Mouse (Mus musculus): ENCODE measurements around the gene Pou6f1. TPM values are rescaled to one million over a fixed set of nuclear protein-coding genes. Genes with fewer than 3 reads are reported as not detected.
A peak's percentile ranks its signal among the peaks of the same experiment; 100 is the strongest.
"Not testable (repeated sequence)": the region's sequence is repeated elsewhere in the genome, so short reads cannot be mapped to it uniquely, and the experiment has no call there.

Gene Pou6f1
- total RNA-seq, 2 experiments from 2014 or later, result 1.2 TPM; not detected in 1

GRCm38 (mm10) chr15:100622164-100622563, 22.4 kb upstream of the Pou6f1 start:
- no peak for ATAC-seq (replicated peaks; ENCODE audit: low FRiP score, poor library complexity, severe bottlenecking)

DNA sequence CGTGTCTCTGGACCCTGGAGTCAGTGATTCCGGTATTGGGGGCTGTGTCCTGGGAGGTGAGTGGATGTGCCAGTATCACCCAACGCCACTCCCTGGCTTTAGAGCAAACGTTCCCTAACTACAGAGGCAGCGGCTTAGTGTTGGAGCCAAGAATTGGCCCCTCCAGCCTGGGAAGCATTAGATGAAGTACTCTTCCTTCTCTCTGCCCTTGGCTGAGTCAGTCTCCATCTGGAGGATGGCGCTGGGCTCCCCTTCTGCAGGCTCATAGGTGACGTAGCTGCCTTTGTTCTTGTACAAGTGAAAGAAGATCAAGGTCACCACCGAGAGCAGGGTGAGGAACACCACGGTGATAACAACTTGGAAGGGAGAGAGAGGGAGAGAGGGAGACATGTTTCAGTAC, 21.9 kb upstream of the Pou6f1 start:
- not testable (repeated sequence) for ATAC-seq (replicated peaks; ENCODE audit: low FRiP score, poor library complexity, severe bottlenecking)

GRCm38 (mm10) chr15:100619200-100619599, 19.4 kb upstream of the Pou6f1 start:
- ATAC-seq (replicated peaks; ENCODE audit: low FRiP score, poor library complexity, severe bottlenecking), result no peak

DNA sequence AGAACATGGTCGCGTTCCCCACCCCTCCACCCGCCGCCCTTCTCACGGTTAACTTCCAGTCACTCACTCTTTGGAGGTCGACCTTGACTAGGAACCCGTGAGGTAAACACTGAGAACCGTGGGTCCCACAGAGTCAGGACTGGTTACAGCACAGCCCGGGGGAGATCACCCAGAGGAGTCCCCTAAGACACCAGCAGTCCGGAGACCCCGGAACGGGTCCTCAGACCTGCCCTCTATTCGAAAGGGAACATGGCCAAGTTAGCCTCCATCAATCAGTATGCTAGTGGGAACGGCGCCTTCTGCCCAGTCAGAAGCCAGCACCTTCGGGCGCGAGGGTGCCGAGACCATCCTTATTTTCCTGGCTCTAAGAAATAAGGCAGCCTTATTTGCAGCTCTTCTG, 16.4 kb upstream of the Pou6f1 start:
- ATAC-seq (replicated peaks; ENCODE audit: low FRiP score, poor library complexity, severe bottlenecking), result 0 out of 2 replicates have a peak, but pooled peaks have one; percentile 1

DNA sequence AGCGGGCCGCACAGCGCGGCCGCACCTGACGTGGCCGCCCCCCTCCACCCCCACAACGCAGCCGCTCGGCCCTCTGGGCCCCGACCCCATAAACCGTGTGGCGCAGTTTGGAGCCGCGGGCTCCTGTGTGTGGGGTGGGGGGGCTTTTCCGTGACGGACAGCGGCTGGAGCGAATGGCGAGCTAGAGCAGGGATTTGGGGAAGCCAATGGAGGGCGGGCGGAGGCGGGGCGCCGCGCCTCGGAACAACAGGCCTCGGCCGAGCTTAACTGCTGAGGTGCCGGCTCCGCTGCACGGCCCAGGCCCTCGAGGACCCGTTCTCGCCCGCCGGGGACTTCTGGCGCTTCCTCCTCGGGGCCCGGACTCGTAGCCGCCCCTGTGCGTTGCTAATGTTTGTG, 16.0 kb upstream of the Pou6f1 start:
- peak; percentile 55 for ATAC-seq (replicated peaks; ENCODE audit: low FRiP score, poor library complexity, severe bottlenecking)

DNA sequence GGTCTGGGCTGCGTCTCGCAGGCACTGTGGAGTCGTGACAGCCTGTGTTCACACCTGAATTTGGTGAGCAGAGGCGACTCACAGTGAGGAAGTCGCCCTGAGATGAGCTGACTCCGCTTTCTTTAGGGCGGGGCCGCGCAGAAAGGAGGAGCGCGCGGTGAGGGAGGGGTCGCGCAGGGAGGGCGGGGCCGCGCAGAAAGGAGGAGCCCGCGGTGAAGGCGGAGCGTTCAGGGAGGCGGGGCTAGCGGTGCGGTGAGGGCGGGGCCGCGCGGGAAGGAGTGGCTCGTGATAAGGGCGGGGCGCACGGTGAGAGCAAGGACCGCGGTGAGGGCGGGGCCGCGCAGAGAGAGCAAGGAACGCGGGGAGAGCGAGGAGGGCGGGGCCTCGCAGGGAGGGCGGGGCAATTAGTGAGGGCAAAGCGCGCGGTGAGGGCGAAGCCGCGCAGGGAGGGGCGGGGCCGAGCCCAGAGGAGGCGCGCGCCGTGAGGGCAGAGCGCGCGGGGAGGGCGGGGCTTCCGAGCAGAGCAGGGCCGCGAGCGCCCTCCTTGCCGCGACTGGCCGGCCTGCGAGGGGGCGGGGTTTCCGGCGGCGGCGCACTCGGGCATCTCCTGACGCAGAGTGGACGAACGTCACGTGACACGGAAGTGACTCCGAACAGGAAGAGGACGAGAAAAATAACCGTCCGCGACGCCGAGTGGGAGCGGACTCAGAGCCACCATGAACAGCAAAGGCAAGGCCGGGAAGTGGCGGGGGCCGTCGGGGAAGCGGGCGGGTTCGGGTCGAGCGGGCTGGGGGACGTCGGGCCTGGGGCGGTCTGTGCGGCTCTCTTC, 15.4 kb upstream of the Pou6f1 start, which contains the start of gene Dazap2:
TSS of gene Dazap2 (plus strand) at position 354 of the 829 bp plus-strand sequence.
- ATAC-seq (replicated peaks; ENCODE audit: low FRiP score, poor library complexity, severe bottlenecking), result peak; percentile 70

DNA sequence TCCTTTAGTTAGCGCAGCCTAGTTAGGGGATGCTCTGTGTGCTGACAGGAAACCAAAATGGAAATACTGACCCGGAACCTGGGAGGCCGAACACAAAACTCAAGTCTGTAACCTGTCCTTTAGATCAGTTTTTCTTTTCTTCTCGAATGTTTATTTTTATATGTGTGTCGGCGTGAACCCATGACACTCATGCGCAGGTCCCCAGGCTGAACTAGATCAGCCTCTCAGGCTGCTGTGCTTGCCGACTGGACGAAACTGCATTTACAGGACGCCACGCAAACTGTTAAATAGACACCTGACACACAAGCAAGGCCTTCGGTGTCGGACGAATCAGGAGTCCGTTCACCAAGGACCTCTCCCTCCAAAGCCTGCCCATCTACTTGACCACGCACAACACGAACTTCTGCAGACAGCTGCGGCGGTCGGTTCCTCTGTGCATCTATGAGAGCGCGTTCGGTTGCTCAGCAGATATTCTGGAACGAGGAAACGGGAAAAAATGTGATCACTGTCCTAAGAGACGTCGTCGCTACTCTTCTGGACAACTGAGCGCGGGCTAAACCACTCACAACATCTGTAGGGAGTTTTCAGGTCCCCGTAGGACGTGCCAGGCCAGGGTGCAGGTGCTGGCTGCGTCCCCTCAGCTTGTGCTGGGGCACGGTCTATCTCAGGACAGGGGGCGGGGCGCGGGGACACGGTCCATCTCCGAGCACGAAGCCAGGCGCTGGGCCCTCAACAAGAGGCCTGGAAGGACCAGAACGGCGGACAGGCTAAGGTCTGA, 14.6 kb upstream of the Pou6f1 start:
- ATAC-seq (replicated peaks; ENCODE audit: low FRiP score, poor library complexity, severe bottlenecking), result peak; percentile 50

DNA sequence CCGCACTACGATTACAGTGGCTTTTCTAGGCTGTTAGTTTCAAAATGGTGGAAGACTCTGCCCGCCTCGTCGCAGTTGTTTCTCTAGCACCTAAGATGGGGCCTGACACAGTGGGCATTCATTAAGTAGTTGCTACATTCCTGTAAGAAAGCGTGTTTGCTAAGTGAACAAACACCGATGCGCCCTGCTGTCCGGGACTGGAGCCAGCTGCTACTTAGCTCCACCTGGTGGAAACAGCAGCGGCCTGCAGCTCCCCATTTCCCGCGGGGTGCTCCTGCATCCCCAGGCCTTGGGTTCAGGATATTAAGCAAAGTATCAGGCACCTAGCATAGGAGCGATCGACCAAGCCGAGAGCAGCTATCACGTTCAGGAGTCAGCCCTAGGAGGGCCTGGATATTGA, 13.8 kb upstream of the Pou6f1 start:
- ATAC-seq (replicated peaks; ENCODE audit: low FRiP score, poor library complexity, severe bottlenecking), result peak; percentile 53

DNA sequence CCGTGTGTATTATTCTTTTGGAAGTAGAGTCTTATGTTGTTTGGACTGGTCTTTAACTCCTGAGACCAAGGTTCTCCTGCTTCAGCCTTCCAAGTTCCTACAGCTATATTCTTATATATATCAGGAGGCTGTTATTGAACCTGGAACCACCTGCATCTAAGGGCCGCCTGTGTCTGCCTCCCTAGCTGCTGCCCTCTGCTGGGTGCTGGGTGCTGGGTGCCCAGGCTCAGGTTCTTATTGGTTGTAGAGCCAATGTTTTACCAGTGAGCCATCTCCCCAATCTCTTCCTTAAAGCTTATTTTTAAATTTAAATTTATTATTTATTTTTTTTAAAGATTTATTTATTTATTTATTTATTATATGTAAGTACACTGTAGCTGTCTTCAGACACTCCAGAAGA, 12.6 kb upstream of the Pou6f1 start:
- no peak for ATAC-seq (replicated peaks; ENCODE audit: low FRiP score, poor library complexity, severe bottlenecking)

GRCm38 (mm10) chr15:100611951-100612350, 12.2 kb upstream of the Pou6f1 start:
- ATAC-seq (replicated peaks; ENCODE audit: low FRiP score, poor library complexity, severe bottlenecking), result no peak

- ATAC-seq (replicated peaks; ENCODE audit: low FRiP score, poor library complexity, severe bottlenecking), result not testable (repeated sequence)
These were observed 6.9 kb upstream of the Pou6f1 start for GRCm38 (mm10) chr15:100606677-100607076.

DNA sequence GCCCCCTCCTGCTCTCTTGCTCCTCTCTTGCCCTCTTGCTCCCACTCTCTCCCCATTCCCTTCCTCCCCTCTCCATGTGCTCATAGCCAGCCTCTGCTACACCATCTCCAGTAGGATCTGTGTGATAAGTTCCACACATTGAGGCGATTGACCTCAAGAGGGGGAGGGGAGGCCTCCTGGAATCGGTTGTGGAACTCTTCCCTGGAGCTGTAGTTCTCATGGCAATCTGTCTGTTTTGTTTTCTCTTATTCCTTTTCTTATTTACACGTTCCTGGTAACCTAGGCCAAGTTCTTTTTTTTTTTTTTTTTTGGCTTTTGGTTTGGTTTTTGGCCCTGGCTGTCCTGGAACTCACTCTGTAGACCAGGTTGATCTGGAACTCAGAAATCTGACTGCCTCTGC, 1.9 kb upstream of the Pou6f1 start:
- no peak for ATAC-seq (replicated peaks; ENCODE audit: low FRiP score, poor library complexity, severe bottlenecking)

- 0 out of 2 replicates have a peak, but pooled peaks have one; percentile 26 for ATAC-seq (replicated peaks; ENCODE audit: low FRiP score, poor library complexity, severe bottlenecking)
These were observed 1.0 kb upstream of the Pou6f1 start for GRCm38 (mm10) chr15:100600696-100601272.

GRCm38 (mm10) chr15:100600047-100600695, 387 bp upstream of the Pou6f1 start:
- no peak for ATAC-seq (replicated peaks; ENCODE audit: low FRiP score, poor library complexity, severe bottlenecking)

GRCm38 (mm10) chr15:100598883-100599275, 905 bp downstream of the Pou6f1 start:
- ATAC-seq (replicated peaks; ENCODE audit: low FRiP score, poor library complexity, severe bottlenecking), result no peak

DNA sequence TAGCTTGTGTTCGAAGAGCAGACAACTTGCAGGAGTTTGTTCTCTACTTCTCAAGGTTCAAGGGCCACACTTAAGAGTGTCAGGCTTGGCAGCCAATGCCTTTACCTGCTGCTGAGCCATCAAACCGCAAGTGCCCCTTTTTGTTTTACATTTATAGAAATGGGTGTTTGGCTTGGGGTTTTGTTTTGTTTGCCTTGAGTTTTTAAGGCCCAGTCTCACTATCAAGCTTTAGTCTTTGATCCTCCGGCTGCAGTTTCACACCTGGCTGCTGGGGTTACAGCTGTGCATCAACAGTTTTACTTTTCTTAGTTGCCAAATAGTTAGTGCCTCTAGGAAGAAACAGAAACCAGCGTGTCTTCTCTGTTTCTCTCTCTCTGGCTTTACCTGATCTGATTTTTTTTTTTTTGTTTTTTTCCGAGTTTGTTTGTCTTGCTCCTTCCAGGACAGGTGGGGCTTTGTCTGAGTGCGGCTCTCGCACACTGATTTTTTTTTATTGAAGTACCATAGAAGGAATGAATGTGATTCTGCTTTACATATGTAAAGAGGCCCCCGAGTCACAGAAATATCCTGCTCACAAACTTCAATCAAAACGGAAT, 1.4 kb downstream of the Pou6f1 start:
- no peak for ATAC-seq (replicated peaks; ENCODE audit: low FRiP score, poor library complexity, severe bottlenecking)

DNA sequence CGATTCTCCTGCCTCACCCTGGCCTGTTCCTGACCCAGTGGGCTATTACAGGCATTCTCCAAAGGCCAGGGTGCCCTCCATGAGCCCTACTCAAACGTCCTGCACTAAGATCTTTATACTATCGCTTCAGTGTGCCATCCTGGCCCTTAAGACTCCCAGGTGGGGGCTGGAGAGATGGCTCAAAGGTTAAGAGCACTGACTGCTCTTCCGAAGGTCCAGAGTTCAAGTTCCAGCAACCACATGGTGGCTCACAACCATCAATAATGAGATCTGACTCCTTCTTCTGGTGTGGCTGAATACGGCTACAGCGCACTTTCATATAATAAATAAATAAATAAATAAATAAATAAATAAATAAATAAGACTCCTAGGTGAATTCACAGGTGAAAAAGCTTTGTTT, 7.0 kb downstream of the Pou6f1 start:
- no peak for ATAC-seq (replicated peaks; ENCODE audit: low FRiP score, poor library complexity, severe bottlenecking)

DNA sequence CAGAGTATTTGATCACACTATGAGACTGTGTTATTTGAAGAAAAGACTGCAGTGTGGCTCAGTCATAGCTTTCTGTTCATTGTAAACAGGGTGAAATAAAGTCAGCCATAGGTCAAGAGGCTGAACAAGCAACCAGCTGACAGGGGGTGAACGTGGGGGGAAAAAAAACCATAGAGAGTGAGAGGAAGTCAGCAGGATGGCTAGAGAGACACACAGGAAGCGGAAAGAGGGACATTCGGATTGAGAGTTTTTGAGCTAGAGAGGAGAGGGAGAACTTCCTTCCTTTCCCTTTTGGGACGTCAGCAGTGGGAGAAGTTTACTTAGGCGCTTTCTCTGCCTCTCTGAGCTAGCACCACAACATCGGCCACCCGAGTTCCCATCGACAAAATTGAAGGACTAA, 9.3 kb downstream of the Pou6f1 start:
- no peak for ATAC-seq (replicated peaks; ENCODE audit: low FRiP score, poor library complexity, severe bottlenecking)

GRCm38 (mm10) chr15:100588297-100588696, 11.5 kb downstream of the Pou6f1 start:
- ATAC-seq (replicated peaks; ENCODE audit: low FRiP score, poor library complexity, severe bottlenecking), result no peak

- no peak for ATAC-seq (replicated peaks; ENCODE audit: low FRiP score, poor library complexity, severe bottlenecking)
These were observed 12.6 kb downstream of the Pou6f1 start for GRCm38 (mm10) chr15:100587166-100587565.

Data from erythroblast, adult 5-6 weeks (primary cell).